Mouse (Mus musculus): ENCODE results near the gene Afg1l.

The Afg1l gene

GRCm38 (mm10) chr10:42297954-42298353, 180.4 kb downstream of the Afg1l start:
- DNase-seq (ENCODE audit: low spot score in 2 of 2) = no peak

- DNase-seq (ENCODE audit: low spot score in 2 of 2) = no peak
Observed at GRCm38 (mm10) chr10:42297109-42297508, 181.3 kb downstream of the Afg1l start.

- DNase-seq (ENCODE audit: low spot score in 2 of 2) = no peak
Observed at GRCm38 (mm10) chr10:42296559-42296958, 181.8 kb downstream of the Afg1l start.

- DNase-seq (ENCODE audit: low spot score in 2 of 2) = peak in 1 of 2 experiments; percentile 41
Observed at GRCm38 (mm10) chr10:42295028-42295427, 183.3 kb downstream of the Afg1l start.

GRCm38 (mm10) chr10:42294392-42294791, 184.0 kb downstream of the Afg1l start:
- DNase-seq (ENCODE audit: low spot score in 2 of 2) = no peak

GRCm38 (mm10) chr10:42293877-42294276, 184.5 kb downstream of the Afg1l start:
- no peak for DNase-seq (ENCODE audit: low spot score in 2 of 2)

- DNase-seq (ENCODE audit: low spot score in 2 of 2) = peak; percentile 62 to 86
Observed at GRCm38 (mm10) chr10:42291360-42291759, 187.0 kb downstream of the Afg1l start.

GRCm38 (mm10) chr10:42287666-42288065, 190.7 kb downstream of the Afg1l start:
- DNase-seq (ENCODE audit: low spot score in 2 of 2) = no peak

- no peak for DNase-seq (ENCODE audit: low spot score in 2 of 2)
Observed at GRCm38 (mm10) chr10:42278307-42278850, 200.0 kb downstream of the Afg1l start.

GRCm38 (mm10) chr10:42277476-42278306, 200.7 kb downstream of the Afg1l start:
- peak; percentile 95 to 98 for DNase-seq (ENCODE audit: low spot score in 2 of 2)

- peak; percentile 83 to 86 for DNase-seq (ENCODE audit: low spot score in 2 of 2)
Observed at GRCm38 (mm10) chr10:42276507-42277345, 201.6 kb downstream of the Afg1l start, which contains the start of gene Foxo3. Gene Foxo3, minus strand, starts transcription at chr10:42276755.

GRCm38 (mm10) chr10:42275871-42276501, 202.4 kb downstream of the Afg1l start:
- peak; percentile 25 to 30 for DNase-seq (ENCODE audit: low spot score in 2 of 2)

- DNase-seq (ENCODE audit: low spot score in 2 of 2) = peak; percentile 53
Observed at GRCm38 (mm10) chr10:42275401-42275870, 202.9 kb downstream of the Afg1l start.

- DNase-seq (ENCODE audit: low spot score in 2 of 2) = peak; percentile 39 to 53
Observed at GRCm38 (mm10) chr10:42274712-42275400, 203.5 kb downstream of the Afg1l start.

- DNase-seq (ENCODE audit: low spot score in 2 of 2) = peak; percentile 50 to 63
Observed at GRCm38 (mm10) chr10:42273760-42274691, 204.3 kb downstream of the Afg1l start.

GRCm38 (mm10) chr10:42273403-42273759, 205.0 kb downstream of the Afg1l start:
- no peak for DNase-seq (ENCODE audit: low spot score in 2 of 2)

GRCm38 (mm10) chr10:42271454-42272230, 206.7 kb downstream of the Afg1l start:
- DNase-seq (ENCODE audit: low spot score in 2 of 2) = no peak

- DNase-seq (ENCODE audit: low spot score in 2 of 2) = peak in 1 of 2 experiments; percentile 46
Observed at GRCm38 (mm10) chr10:42270277-42271083, 207.9 kb downstream of the Afg1l start.
